Mouse (Mus musculus): ENCODE data around the gene Tsc2. TPM values are rescaled to one million over a fixed set of nuclear protein-coding genes. Genes with fewer than 3 reads are reported as not detected.

The Tsc2 gene
- polyA plus RNA-seq (2014; fragmentation: Illumina TruSeq; extraction: RNeasy Lipid Tissue Mini Kit (QIAGEN cat#74804); ENCODE audit: low read depth, low replicate concordance): 99.7 TPM

GRCm38 (mm10) chr17:24632167-24632812, at the start of gene Tsc2, which contains the start of gene Nthl1:
Gene Tsc2 (minus strand): TSS chr17:24632630.
Gene Nthl1 (plus strand): TSS chr17:24632680.

GRCm38 (mm10) chr17:24669545-24670245, 37.3 kb upstream of the Tsc2 start, which contains the start of gene Zfp598:
Gene Zfp598 (plus strand): TSS chr17:24669687.

GRCm38 (mm10) chr17:24658017-24658758, 25.8 kb upstream of the Tsc2 start, which contains the start of gene Npw:
Gene Npw (minus strand): TSS chr17:24658457.

GRCm38 (mm10) chr17:24650070-24650616, 17.7 kb upstream of the Tsc2 start, which contains the start of gene Slc9a3r2:
Gene Slc9a3r2 (minus strand): TSS chr17:24650327.

GRCm38 (mm10) chr17:24549618-24550415, 82.6 kb downstream of the Tsc2 start, which contains the start of gene Pkd1:
Gene Pkd1 (plus strand): TSS chr17:24549834.

Other genes with a start within 250 kb of the Tsc2 start
- 82.4 TPM for gene Rnps1, start 218.1 kb downstream of the Tsc2 start, polyA plus RNA-seq (2014; fragmentation: Illumina TruSeq; extraction: RNeasy Lipid Tissue Mini Kit (QIAGEN cat#74804); ENCODE audit: low read depth, low replicate concordance)
- gene Eci1, start 206.0 kb downstream of the Tsc2 start, polyA plus RNA-seq (2014; fragmentation: Illumina TruSeq; extraction: RNeasy Lipid Tissue Mini Kit (QIAGEN cat#74804); ENCODE audit: low read depth, low replicate concordance): 445 TPM
- gene Dnase1l2, start 189.5 kb downstream of the Tsc2 start, polyA plus RNA-seq (2014; fragmentation: Illumina TruSeq; extraction: RNeasy Lipid Tissue Mini Kit (QIAGEN cat#74804); ENCODE audit: low read depth, low replicate concordance): 3.4 TPM
- gene E4f1, start 162.3 kb downstream of the Tsc2 start, polyA plus RNA-seq (2014; fragmentation: Illumina TruSeq; extraction: RNeasy Lipid Tissue Mini Kit (QIAGEN cat#74804); ENCODE audit: low read depth, low replicate concordance): 21.5 TPM
- gene Pgp, start 162.2 kb downstream of the Tsc2 start, polyA plus RNA-seq (2014; fragmentation: Illumina TruSeq; extraction: RNeasy Lipid Tissue Mini Kit (QIAGEN cat#74804); ENCODE audit: low read depth, low replicate concordance): 36.4 TPM
- not detected for gene Bricd5, start 158.7 kb downstream of the Tsc2 start, polyA plus RNA-seq (2014; fragmentation: Illumina TruSeq; extraction: RNeasy Lipid Tissue Mini Kit (QIAGEN cat#74804); ENCODE audit: low read depth, low replicate concordance)
- 11.6 TPM for gene Mlst8, start 153.6 kb downstream of the Tsc2 start, polyA plus RNA-seq (2014; fragmentation: Illumina TruSeq; extraction: RNeasy Lipid Tissue Mini Kit (QIAGEN cat#74804); ENCODE audit: low read depth, low replicate concordance)
- 0.47 TPM for gene Caskin1, start 144.0 kb downstream of the Tsc2 start, polyA plus RNA-seq (2014; fragmentation: Illumina TruSeq; extraction: RNeasy Lipid Tissue Mini Kit (QIAGEN cat#74804); ENCODE audit: low read depth, low replicate concordance)
- gene Traf7, start 104.7 kb downstream of the Tsc2 start, polyA plus RNA-seq (2014; fragmentation: Illumina TruSeq; extraction: RNeasy Lipid Tissue Mini Kit (QIAGEN cat#74804); ENCODE audit: low read depth, low replicate concordance): 63.9 TPM
- not detected for gene Rab26, start 98.4 kb downstream of the Tsc2 start, polyA plus RNA-seq (2014; fragmentation: Illumina TruSeq; extraction: RNeasy Lipid Tissue Mini Kit (QIAGEN cat#74804); ENCODE audit: low read depth, low replicate concordance)
- 35.8 TPM for gene Pkd1, start 82.8 kb downstream of the Tsc2 start, polyA plus RNA-seq (2014; fragmentation: Illumina TruSeq; extraction: RNeasy Lipid Tissue Mini Kit (QIAGEN cat#74804); ENCODE audit: low read depth, low replicate concordance)
- 6.4 TPM for gene Nthl1, start 50 bp upstream of the Tsc2 start, polyA plus RNA-seq (2014; fragmentation: Illumina TruSeq; extraction: RNeasy Lipid Tissue Mini Kit (QIAGEN cat#74804); ENCODE audit: low read depth, low replicate concordance)
- gene Slc9a3r2, start 17.7 kb upstream of the Tsc2 start, polyA plus RNA-seq (2014; fragmentation: Illumina TruSeq; extraction: RNeasy Lipid Tissue Mini Kit (QIAGEN cat#74804); ENCODE audit: low read depth, low replicate concordance): 115 TPM
- gene Npw, start 25.8 kb upstream of the Tsc2 start, polyA plus RNA-seq (2014; fragmentation: Illumina TruSeq; extraction: RNeasy Lipid Tissue Mini Kit (QIAGEN cat#74804); ENCODE audit: low read depth, low replicate concordance): not detected
- 18.8 TPM for gene Zfp598, start 37.1 kb upstream of the Tsc2 start, polyA plus RNA-seq (2014; fragmentation: Illumina TruSeq; extraction: RNeasy Lipid Tissue Mini Kit (QIAGEN cat#74804); ENCODE audit: low read depth, low replicate concordance)
- gene Syngr3, start 57.3 kb upstream of the Tsc2 start, polyA plus RNA-seq (2014; fragmentation: Illumina TruSeq; extraction: RNeasy Lipid Tissue Mini Kit (QIAGEN cat#74804); ENCODE audit: low read depth, low replicate concordance): 0.31 TPM
- 18.9 TPM for gene Gfer, start 63.5 kb upstream of the Tsc2 start, polyA plus RNA-seq (2014; fragmentation: Illumina TruSeq; extraction: RNeasy Lipid Tissue Mini Kit (QIAGEN cat#74804); ENCODE audit: low read depth, low replicate concordance)
- 1.2 TPM for gene Noxo1, start 63.6 kb upstream of the Tsc2 start, polyA plus RNA-seq (2014; fragmentation: Illumina TruSeq; extraction: RNeasy Lipid Tissue Mini Kit (QIAGEN cat#74804); ENCODE audit: low read depth, low replicate concordance)
- 18.8 TPM for gene Tbl3, start 75.0 kb upstream of the Tsc2 start, polyA plus RNA-seq (2014; fragmentation: Illumina TruSeq; extraction: RNeasy Lipid Tissue Mini Kit (QIAGEN cat#74804); ENCODE audit: low read depth, low replicate concordance)
- not detected for gene Rnf151, start 85.4 kb upstream of the Tsc2 start, polyA plus RNA-seq (2014; fragmentation: Illumina TruSeq; extraction: RNeasy Lipid Tissue Mini Kit (QIAGEN cat#74804); ENCODE audit: low read depth, low replicate concordance)
- 1,388 TPM for gene Rps2, start 85.5 kb upstream of the Tsc2 start, polyA plus RNA-seq (2014; fragmentation: Illumina TruSeq; extraction: RNeasy Lipid Tissue Mini Kit (QIAGEN cat#74804); ENCODE audit: low read depth, low replicate concordance)
- 1,266 TPM for gene Ndufb10, start 91.8 kb upstream of the Tsc2 start, polyA plus RNA-seq (2014; fragmentation: Illumina TruSeq; extraction: RNeasy Lipid Tissue Mini Kit (QIAGEN cat#74804); ENCODE audit: low read depth, low replicate concordance)
- 333 TPM for gene Rpl3l, start 95.2 kb upstream of the Tsc2 start, polyA plus RNA-seq (2014; fragmentation: Illumina TruSeq; extraction: RNeasy Lipid Tissue Mini Kit (QIAGEN cat#74804); ENCODE audit: low read depth, low replicate concordance)
- gene Msrb1, start 104.0 kb upstream of the Tsc2 start, polyA plus RNA-seq (2014; fragmentation: Illumina TruSeq; extraction: RNeasy Lipid Tissue Mini Kit (QIAGEN cat#74804); ENCODE audit: low read depth, low replicate concordance): 139 TPM
- gene Hs3st6, start 120.4 kb upstream of the Tsc2 start, polyA plus RNA-seq (2014; fragmentation: Illumina TruSeq; extraction: RNeasy Lipid Tissue Mini Kit (QIAGEN cat#74804); ENCODE audit: low read depth, low replicate concordance): not detected
- gene Meiob, start 171.7 kb upstream of the Tsc2 start, polyA plus RNA-seq (2014; fragmentation: Illumina TruSeq; extraction: RNeasy Lipid Tissue Mini Kit (QIAGEN cat#74804); ENCODE audit: low read depth, low replicate concordance): 0.26 TPM
- 79.8 TPM for gene Hagh, start 207.5 kb upstream of the Tsc2 start, polyA plus RNA-seq (2014; fragmentation: Illumina TruSeq; extraction: RNeasy Lipid Tissue Mini Kit (QIAGEN cat#74804); ENCODE audit: low read depth, low replicate concordance)
- gene Fahd1, start 217.7 kb upstream of the Tsc2 start, polyA plus RNA-seq (2014; fragmentation: Illumina TruSeq; extraction: RNeasy Lipid Tissue Mini Kit (QIAGEN cat#74804); ENCODE audit: low read depth, low replicate concordance): 77.3 TPM
- gene Igfals, start 233.4 kb upstream of the Tsc2 start, polyA plus RNA-seq (2014; fragmentation: Illumina TruSeq; extraction: RNeasy Lipid Tissue Mini Kit (QIAGEN cat#74804); ENCODE audit: low read depth, low replicate concordance): 8.5 TPM

All from heart, adult 10 weeks (tissue).